Mouse (Mus musculus) 416B (cell line): ENCODE measurements around the gene Olfr55.
"Not testable (repeated sequence)": the region's sequence is repeated elsewhere in the genome, so short reads cannot be mapped to it uniquely, and the experiment has no call there.

Experiments
- DNase-seq: peaks from one replicate; pipeline ENCODE4 v3.0.0; 2011; ENCODE audit warnings: low read depth

The Olfr55 gene

GRCm38 (mm10) chr17:33168147-33168546 is at the start of gene Olfr55:
Gene Olfr55, plus strand, starts transcription at chr17:33168447.
- DNase-seq, result not testable (repeated sequence)

GRCm38 (mm10) chr17:33124546-33124945 is 43.7 kb upstream of the Olfr55 start:
- no peak for DNase-seq

GRCm38 (mm10) chr17:33126257-33126656 is 42.0 kb upstream of the Olfr55 start:
- DNase-seq, result peak; percentile 5

GRCm38 (mm10) chr17:33139261-33139820 is 28.9 kb upstream of the Olfr55 start, which contains the start of gene Morc2b:
Gene Morc2b, minus strand, starts transcription at chr17:33139683.
- no peak for DNase-seq

GRCm38 (mm10) chr17:33191002-33191401 is 22.8 kb downstream of the Olfr55 start, which contains the start of gene Olfr239:
Gene Olfr239, plus strand, starts transcription at chr17:33191302.
- not testable (repeated sequence) for DNase-seq

- no peak for DNase-seq
These were observed 53.3 kb downstream of the Olfr55 start, which contains the start of gene Olfr1564 for GRCm38 (mm10) chr17:33221590-33221989. Gene Olfr1564, minus strand, starts transcription at chr17:33221690.
